Mouse (Mus musculus) erythroblast, embryonic 14.5 days (primary cell): ENCODE data around the gene Thoc7. TPM values are rescaled to one million over a fixed set of nuclear protein-coding genes. Genes with fewer than 3 reads are reported as not detected.
"Not testable (repeated sequence)": the region's sequence is repeated elsewhere in the genome, so short reads cannot be mapped to it uniquely, and the experiment has no call there.

Experiments used
- H3K27me3 ChIP-seq: 2 replicates; pipeline ENCODE4 v1.6.1; 2012; ENCODE audit warnings: inconsistent platforms; ENCODE audit not compliant: control insufficient read depth
- H3K36me3 ChIP-seq: 2 replicates; pipeline ENCODE4 v1.6.1; 2012; ENCODE audit warnings: mild to moderate bottlenecking, inconsistent platforms; ENCODE audit not compliant: control insufficient read depth
- H3K4me1 ChIP-seq: 2 replicates; pipeline ENCODE4 v1.6.1; 2012; ENCODE audit warnings: inconsistent platforms; ENCODE audit not compliant: control insufficient read depth
- H3K4me3 ChIP-seq: replicated peaks from 2 replicates; pipeline ENCODE3; 2012; ENCODE audit warnings: moderate library complexity, mild to moderate bottlenecking, inconsistent platforms
- H3K9me3 ChIP-seq: 2 replicates; pipeline ENCODE4 v1.6.1; 2012; ENCODE audit warnings: low read length, inconsistent platforms, mixed read lengths; ENCODE audit not compliant: control insufficient read depth
- GATA1 ChIP-seq: IDR thresholded peaks from 2 replicates; pipeline ENCODE4 v1.6.1; 2012; ENCODE audit warnings: low read length, inconsistent platforms, mixed read lengths
- TAL1 ChIP-seq: IDR thresholded peaks from 3 replicates; pipeline ENCODE4 v1.6.1; 2012; ENCODE audit warnings: low read length, inconsistent platforms, mixed read lengths
- polyA plus RNA-seq: library from polyadenylated mRNA; stranded (reverse); fragments of >175 nt; gene quantifications from 2 replicates; pipeline ENCODE4 v1.2.3, GENCODE M21; 2012

Thoc7 gene
- polyA plus RNA-seq, 1 experiment = 0.86 TPM

DNA sequence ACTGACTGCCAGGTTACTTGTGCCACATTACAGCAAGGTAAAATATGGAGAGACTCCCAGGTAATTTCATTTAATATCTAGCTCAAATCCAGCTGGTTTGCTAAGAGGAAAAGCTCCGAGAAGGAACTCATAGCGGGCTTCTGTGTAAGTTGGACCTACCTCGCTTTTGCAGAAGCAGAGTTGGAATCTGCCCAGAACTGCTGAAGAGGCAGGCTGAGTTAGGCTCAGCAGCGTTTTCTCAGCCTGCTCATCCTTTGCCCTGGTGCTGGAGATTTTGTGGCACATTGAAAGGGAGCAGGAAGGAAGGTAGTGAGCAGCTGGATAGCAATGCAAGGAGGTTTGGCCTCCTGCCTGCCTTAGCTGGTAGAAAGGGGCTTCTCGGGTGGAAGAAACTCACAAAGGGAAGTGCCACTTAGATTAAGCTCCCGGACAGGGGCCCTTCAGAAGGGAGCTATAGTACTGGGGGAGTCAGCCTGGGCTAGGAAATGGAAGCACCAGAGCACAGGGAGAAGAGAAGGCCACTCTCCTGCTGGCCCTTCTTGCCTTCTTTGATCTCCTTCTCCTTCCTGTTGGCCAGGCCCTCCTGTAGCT lies 10.1 kb upstream of the Thoc7 start:
- Histone ChIP-seq H3K4me3 (no peak overlapping the region), H3K4me1 (peaks cover 3% of the 10 kb centered on the region; the same call in 1 of the 2 replicates), H3K9me3 (no peaks in the 10 kb centered on the region), H3K36me3 (no peaks in the 10 kb centered on the region), H3K27me3 (no peaks in the 10 kb centered on the region)
- no peak for TF ChIP-seq GATA1
- no peak for TF ChIP-seq TAL1

DNA sequence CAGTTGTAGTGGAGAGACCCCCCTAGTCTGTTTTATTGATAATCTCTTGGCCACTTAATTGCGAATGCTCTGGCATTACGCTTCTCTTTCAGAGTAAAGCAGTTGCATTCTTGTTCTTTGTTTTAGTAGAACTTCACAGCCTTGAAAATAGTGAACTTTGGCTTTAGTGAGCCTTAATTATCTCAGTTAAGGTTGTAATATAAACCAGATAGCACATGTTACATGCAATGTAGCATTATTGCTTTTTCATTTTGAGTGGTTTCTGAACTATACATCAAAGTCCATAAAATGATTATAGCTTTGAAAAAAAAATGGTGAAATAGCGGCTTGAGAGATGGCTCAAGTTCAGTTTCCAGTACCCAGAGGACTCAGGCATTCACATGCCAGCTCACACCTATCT lies 8.9 kb upstream of the Thoc7 start:
- TF ChIP-seq TAL1 (no peak), GATA1 (no peak)
- H3K9me3 ChIP-seq = no peaks in the 10 kb centered on the region

DNA sequence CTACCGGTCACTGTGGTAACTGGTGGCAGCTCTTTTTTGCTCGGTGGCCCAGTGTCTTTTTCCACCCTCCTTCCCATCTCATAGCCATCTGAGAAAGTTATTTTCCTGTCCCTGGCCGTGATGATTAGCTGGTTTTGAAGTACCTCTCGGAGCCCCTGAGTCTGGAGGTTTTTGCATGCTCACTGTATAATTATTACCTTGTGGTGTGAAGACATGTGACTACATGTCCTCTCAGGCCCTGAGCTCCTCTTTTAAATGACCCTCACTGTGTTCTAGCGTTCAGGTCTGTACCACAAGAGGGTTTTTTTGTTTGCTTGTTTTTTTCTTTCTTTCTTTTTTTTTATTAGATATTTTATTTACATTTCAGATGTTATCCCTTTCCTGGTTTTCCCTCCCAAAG lies 6.8 kb upstream of the Thoc7 start:
- Histone ChIP-seq H3K4me3 (no peak overlapping the region), H3K27me3 (no peaks in the 10 kb centered on the region), H3K9me3 (no peaks in the 10 kb centered on the region), H3K4me1 (peaks cover 9% of the 10 kb centered on the region; the same call in 1 of the 2 replicates), H3K36me3 (no peaks in the 10 kb centered on the region)
- TF ChIP-seq GATA1 = no peak
- no peak for TF ChIP-seq TAL1

More for the DNA sequence above, 8.9 kb upstream of the Thoc7 start:
- Histone ChIP-seq H3K4me1 (peaks cover 9% of the 10 kb centered on the region; the same call in 1 of the 2 replicates), H3K27me3 (no peaks in the 10 kb centered on the region), H3K4me3 (no peak overlapping the region), H3K36me3 (no peaks in the 10 kb centered on the region)

DNA sequence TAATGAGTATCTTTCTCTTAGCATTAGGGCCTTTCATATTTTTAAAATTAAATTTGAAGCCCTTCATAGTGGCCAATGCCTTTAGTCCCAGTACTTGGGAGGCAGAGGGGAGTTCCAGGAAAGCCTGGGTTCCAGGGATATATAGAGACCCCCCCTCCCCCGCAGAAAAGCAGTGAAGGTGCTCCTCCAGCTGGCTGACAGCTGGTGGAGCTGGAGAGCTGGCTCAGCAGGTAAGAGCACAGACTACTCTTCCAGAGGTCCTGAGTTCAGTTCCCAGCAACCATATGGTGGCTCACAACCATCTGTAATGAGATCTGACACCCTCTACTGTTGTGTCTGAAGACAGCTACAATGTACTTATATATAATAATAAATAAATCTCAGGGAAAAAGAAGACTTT lies 6.0 kb upstream of the Thoc7 start:
- H3K9me3 ChIP-seq = no peaks in the 10 kb centered on the region
- H3K27me3 ChIP-seq = no peaks in the 10 kb centered on the region
- H3K36me3 ChIP-seq = no peaks in the 10 kb centered on the region
- no peak overlapping the region for H3K4me3 ChIP-seq
- TF ChIP-seq TAL1 (no peak), GATA1 (no peak)
- H3K4me1 ChIP-seq = peaks cover 9% of the 10 kb centered on the region; the same call in 1 of the 2 replicates

DNA sequence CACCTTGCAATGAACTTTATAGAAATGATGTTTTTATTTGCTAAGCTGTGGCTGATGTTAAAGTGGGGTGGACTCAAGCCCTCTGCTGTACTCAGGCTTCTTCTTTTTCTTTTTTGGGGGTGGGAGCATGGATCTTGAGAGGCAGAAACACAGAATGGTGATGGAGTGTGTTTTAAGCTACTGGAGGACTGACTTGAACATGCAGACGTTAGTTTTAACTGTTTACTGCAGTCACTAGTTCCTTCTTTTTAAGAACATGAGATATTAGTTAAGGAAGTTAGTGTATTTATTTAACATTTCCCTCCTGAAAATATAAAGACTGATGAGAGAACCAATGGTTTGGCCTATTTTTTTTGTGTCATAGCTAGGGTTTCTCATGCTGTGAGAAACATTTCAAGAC lies 1.9 kb upstream of the Thoc7 start:
- no peak overlapping the region for H3K4me3 ChIP-seq
- no peaks in the 10 kb centered on the region for H3K9me3 ChIP-seq
- TF ChIP-seq GATA1 = no peak
- TF ChIP-seq TAL1 = no peak
- peaks cover 32% of the 10 kb centered on the region for H3K4me1 ChIP-seq
- no peaks in the 10 kb centered on the region for H3K27me3 ChIP-seq
- H3K36me3 ChIP-seq = no peaks in the 10 kb centered on the region; the same call in 1 of the 2 replicates

DNA sequence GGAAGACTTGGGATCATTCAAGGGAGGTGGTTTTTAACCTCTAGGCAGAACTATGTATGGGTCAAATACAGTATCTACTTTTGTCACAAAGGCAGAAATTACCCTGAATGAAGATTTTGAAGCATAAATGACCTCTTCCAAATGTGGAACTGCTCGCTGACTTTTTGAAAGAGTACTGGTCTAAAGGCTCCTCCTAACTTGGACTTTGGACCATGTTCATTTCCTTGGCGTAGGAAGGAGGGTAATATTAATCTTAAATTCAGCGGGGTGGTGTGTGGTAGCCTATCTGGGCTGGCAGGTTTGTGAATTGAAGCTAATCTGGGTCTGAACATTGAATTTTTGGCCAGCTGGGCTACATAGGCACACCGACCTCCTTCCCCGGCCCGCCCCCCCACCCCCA lies 824 bp upstream of the Thoc7 start:
- TF ChIP-seq GATA1 (no peak), TAL1 (no peak)

DNA sequence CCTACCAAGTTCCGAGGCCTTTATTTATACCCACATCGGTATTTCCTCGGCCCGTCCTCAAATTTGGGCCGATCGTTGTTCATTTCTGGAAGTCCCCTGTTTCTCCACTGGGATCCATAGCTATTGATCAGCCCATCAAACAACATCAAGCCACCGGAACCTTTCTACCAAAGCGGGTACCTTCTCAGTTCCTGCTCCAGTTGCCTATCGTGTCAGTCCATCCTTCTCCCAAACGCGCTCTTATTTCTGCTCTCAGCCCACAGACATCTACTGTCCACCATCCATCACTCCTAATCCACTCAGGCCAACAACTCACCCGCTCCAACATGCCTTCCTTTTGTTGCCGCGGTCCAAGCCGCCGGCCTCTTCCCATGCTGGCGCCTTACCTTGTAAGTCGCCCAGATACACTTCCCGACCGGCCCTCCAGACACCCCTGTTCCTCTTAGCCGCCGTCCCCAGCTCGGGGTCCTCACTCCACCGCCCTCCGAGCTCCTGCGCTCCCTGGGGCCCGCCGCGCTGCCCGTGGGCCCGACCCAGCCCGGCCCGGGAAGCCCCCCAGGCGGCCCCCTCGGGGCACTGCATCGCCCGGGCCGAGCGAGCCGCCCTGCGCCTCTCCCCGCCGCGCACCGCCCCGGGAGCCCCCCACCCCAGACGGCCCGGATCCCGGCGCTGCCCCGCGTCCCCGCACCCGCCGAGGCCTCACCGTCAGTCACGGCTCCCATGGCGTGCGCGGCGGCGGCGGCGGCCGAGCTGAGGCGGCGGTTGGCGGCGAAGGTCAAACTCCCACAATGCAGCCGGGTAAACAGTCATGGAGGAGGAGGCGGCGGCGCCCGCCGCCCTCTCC lies 948 bp downstream of the Thoc7 start:
- no peaks in the 10 kb centered on the region for H3K9me3 ChIP-seq
- no peaks in the 10 kb centered on the region for H3K27me3 ChIP-seq
- peak overlapping the region; percentile 72 for H3K4me3 ChIP-seq
- TF ChIP-seq GATA1 (no peak), TAL1 (no peak)
- peaks cover 34% of the 10 kb centered on the region for H3K4me1 ChIP-seq
- peaks cover 12% of the 10 kb centered on the region for H3K36me3 ChIP-seq

More for the DNA sequence above, 824 bp upstream of the Thoc7 start:
- H3K36me3 ChIP-seq = peaks cover 2% of the 10 kb centered on the region
- H3K4me1 ChIP-seq = peaks cover 40% of the 10 kb centered on the region
- no peak overlapping the region for H3K4me3 ChIP-seq
- no peaks in the 10 kb centered on the region for H3K9me3 ChIP-seq
- H3K27me3 ChIP-seq = no peaks in the 10 kb centered on the region

DNA sequence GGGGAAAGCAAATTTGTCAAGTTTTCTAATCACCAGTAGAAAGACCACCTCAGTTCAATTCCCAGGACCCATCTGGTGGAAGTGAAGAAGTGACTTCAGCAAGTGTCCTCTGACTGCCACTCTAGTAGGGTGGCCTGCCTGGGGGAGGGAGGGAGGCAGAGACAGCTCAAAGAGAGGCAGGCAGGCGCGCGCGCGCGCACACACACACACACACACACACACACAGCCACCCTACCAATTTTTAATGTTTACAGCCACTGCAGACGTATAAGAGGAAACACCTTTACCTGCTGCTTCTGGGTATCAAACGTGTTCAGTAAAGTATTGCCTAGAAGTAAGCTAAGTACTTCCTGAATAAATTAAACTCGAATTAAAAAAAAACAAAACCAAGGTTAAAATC lies 1.6 kb downstream of the Thoc7 start:
- peaks cover 18% of the 10 kb centered on the region for H3K36me3 ChIP-seq
- peaks cover 34% of the 10 kb centered on the region for H3K4me1 ChIP-seq
- H3K27me3 ChIP-seq = no peaks in the 10 kb centered on the region
- TF ChIP-seq GATA1 (no peak), TAL1 (no peak)
- peak overlapping the region; percentile 72 for H3K4me3 ChIP-seq
- H3K9me3 ChIP-seq = no peaks in the 10 kb centered on the region

DNA sequence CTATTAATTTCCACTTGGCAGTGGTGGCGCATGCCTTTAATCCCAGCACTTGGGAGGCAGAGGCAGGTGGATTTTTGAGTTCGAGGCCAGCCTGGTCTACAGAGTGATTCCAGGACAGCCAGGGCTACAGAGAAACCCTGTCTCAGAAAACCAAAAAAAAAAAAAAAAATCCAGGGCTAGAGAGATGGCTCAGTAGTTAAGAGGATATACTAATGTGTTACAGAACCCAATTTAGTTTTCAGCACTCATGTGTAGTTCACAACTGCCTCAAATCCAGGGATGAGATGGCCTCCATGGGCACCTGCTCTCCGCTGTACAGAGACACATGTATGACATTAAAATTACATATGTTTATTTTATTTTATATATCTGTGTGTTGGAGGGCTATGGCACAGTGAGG lies 9.5 kb downstream of the Thoc7 start:
- not testable (repeated sequence) for H3K27me3 ChIP-seq, H3K9me3 ChIP-seq, H3K4me1 ChIP-seq, H3K4me3 ChIP-seq
- H3K36me3 ChIP-seq = peaks cover 76% of the 10 kb centered on the region
